Mouse (Mus musculus) midbrain, embryonic 14.5 days (tissue): ENCODE measurements around the gene Hist1h4j. TPM values are rescaled to one million over a fixed set of nuclear protein-coding genes. Genes with fewer than 3 reads are reported as not detected.
A peak's percentile ranks its signal among the peaks of the same experiment; 100 is the strongest.

Source experiments
- ATAC-seq: fragments of 200-750 bp; cut with Nextera tagmentation; 2 replicates; pipeline ENCODE4 v1.8.0; 2017; ENCODE audit warnings: moderate number of reproducible peaks, moderate library complexity; ENCODE audit not compliant: low FRiP score, low TSS enrichment
- DNase-seq: peaks from one replicate; pipeline ENCODE4 v3.0.0-alpha.2; 2015
- H3K27ac ChIP-seq: fragments of 300-500 bp; sonication (generic); replicated peaks from 2 replicates; pipeline ENCODE4 v1.5.1; 2014; ENCODE audit warnings: mild to moderate bottlenecking, low read depth, low read length, moderate library complexity
- H3K27me3 ChIP-seq: fragments of 300-500 bp; sonication (generic); 2 replicates; pipeline ENCODE4 v1.6.1; 2014; ENCODE audit warnings: low read length, control low read depth, mixed read lengths; ENCODE audit not compliant: control insufficient read depth, insufficient read depth
- H3K36me3 ChIP-seq: fragments of 300-500 bp; sonication (generic); 2 replicates; pipeline ENCODE4 v1.6.1; 2014; ENCODE audit warnings: low read length, control low read depth; ENCODE audit not compliant: control insufficient read depth, insufficient read depth
- H3K4me1 ChIP-seq: fragments of 300-500 bp; sonication (generic); 2 replicates; pipeline ENCODE4 v1.6.1; 2014; ENCODE audit warnings: mild to moderate bottlenecking, antibody characterized with exemption, low read length, control low read depth; ENCODE audit not compliant: control insufficient read depth, insufficient read depth
- H3K4me2 ChIP-seq: fragments of 300-500 bp; sonication (generic); 2 replicates; pipeline ENCODE4 v1.6.1; 2014; ENCODE audit warnings: mild to moderate bottlenecking, low read length, moderate library complexity
- H3K4me3 ChIP-seq: fragments of 300-500 bp; sonication (generic); replicated peaks from 2 replicates; pipeline ENCODE4 v1.5.1; 2014; ENCODE audit warnings: low read depth, low read length
- H3K9ac ChIP-seq: fragments of 300-500 bp; sonication (generic); replicated peaks from 2 replicates; pipeline ENCODE4 v1.6.1; 2014; ENCODE audit warnings: mild to moderate bottlenecking, low read length, moderate library complexity
- H3K9me3 ChIP-seq: fragments of 300-500 bp; sonication (generic); 2 replicates; pipeline ENCODE4 v1.6.1; 2016; ENCODE audit warnings: low read length, control low read depth, mixed read lengths; ENCODE audit not compliant: control insufficient read depth
- WGBS: fragments of 180-500 bp; shearing (Covaris S2); extraction: QIAGEN DNeasy Blood & Tissue Kit; methylation state at CpG from one replicate; pipeline ENCODE4 v1.1.7; 2014; 5-methylcytosine and 5-hydroxymethylcytosine counted together
- polyA plus RNA-seq: library from polyadenylated mRNA; unstranded; fragments of >200 nt; fragmentation: Nextera tagmentation; extraction: Ambion mirVana; gene quantifications from 2 replicates; pipeline ENCODE4 v1.2.1, GENCODE M21; 2014

Hist1h4j gene
- polyA plus RNA-seq, 1 experiment from 2014 or later: 0.66 TPM

DNA sequence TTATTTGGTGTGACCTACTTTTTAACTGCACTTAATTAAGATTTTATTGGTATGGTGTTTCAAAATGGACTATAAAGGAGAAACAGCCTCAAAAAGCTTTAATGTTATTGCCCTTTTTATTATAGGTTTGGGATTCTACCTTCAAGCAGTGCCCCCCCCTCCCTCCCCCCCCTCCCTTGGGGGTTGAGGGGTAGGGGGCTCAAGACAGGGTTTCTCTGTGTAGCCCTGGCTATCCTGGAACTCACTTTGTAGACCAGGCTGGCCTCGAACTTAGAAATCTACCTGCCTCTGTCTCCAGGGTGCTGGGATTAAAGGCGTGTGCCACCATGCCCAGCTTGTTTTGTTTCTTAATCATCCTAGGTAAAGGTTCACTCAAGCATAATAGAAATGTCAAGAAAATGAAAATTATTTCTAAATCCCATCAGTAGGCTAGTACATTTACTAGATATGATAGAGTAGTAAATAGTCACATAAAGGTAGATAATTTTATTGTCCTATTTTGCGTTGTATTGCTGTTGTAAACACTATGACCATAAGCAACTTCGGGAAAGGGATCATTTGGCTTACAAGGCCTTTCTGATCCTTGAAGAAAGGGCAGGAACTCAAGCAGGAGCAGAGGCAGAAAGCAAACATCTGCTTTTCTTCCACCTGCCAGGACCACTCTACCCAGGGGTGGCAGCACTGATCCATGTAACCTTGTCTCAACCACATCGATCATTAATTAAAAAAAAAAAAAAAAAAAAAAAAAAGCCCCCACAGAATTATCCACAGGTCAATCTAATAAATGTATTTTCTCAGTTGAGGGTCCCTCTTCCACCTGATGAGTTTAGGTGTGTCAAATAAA lies 11.6 kb upstream of the Hist1h4j start:
- no peak overlapping the region for H3K27ac ChIP-seq
- 22% methylated on average over 5 of the region's 5 CpGs for WGBS

DNA sequence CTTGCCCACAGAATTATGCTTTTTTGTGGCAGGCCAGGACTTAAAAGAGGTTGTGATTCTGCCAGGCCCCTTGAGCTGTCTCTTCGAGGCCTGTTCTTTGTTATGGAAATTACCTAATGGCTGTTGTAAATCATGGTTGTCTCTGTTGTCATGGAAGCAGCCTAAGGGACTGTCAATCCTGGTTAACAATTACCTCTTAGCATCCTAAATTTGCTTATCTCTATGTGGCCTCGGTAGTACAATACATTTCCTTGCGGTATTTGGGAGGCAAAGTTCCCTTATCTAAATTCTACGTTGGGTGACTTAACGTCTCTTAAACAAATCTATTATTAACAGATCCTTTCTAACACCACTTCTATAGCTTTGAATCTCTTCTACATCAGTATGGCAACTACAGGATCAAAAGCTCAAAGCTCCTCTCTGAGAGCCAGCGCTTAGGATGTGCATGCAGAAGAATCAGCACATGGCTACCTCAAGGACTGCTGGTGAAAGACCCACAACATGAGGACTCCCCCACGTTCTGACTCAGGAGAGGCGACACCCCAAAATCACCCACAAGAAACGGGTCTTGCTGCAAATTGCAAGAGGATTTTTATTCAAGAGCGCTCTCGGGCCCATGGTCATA lies 6.8 kb upstream of the Hist1h4j start:
- WGBS: 25% methylated on average over 11 of the region's 11 CpGs
- Histone ChIP-seq H3K27ac (peak overlapping the region; percentile 52), H3K4me1 (peaks cover 12% of the 10 kb centered on the region; the same call in 1 of the 2 replicates), H3K36me3 (no peaks in the 10 kb centered on the region), H3K4me3 (no peak overlapping the region), H3K9ac (no peak overlapping the region), H3K4me2 (peak overlapping the region; percentile 15; the same call in 1 of the 2 replicates), H3K27me3 (no peaks in the 10 kb centered on the region), H3K9me3 (no peaks in the 10 kb centered on the region)
- DNase-seq (peak; percentile 69), ATAC-seq (peak; percentile 75)

More for the DNA sequence above, 11.6 kb upstream of the Hist1h4j start:
- H3K27me3 ChIP-seq: no peaks in the 10 kb centered on the region
- H3K9ac ChIP-seq: no peak overlapping the region
- H3K36me3 ChIP-seq: no peaks in the 10 kb centered on the region
- ATAC-seq (no peak), DNase-seq (no peak)
- H3K9me3 ChIP-seq: no peaks in the 10 kb centered on the region
- peaks cover 26% of the 10 kb centered on the region for H3K4me1 ChIP-seq
- H3K4me3 ChIP-seq: no peak overlapping the region
- peak overlapping the region; percentile 64; the same call in 1 of the 2 replicates for H3K4me2 ChIP-seq

DNA sequence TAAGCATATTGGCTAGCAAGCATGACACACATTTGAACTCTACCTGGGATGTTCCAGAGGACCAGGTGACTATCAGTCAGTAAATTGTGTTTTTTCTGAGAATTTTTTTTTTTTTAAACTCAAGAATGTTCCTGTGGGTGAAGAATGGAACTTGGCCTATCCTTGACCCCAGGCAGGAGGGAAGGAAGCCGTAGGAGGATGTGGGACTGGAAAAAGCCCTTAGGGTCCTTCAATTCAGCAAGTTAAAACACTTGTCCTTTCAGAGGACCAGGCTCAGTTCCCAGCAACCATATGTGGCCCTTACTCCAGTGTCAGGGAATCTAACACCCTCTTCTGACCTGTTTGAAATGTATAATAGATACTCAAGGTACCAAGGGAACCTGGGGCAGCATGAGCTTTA lies 5.3 kb upstream of the Hist1h4j start:
- Histone ChIP-seq H3K9ac (no peak overlapping the region), H3K9me3 (no peaks in the 10 kb centered on the region), H3K27ac (no peak overlapping the region), H3K4me3 (no peak overlapping the region), H3K27me3 (no peaks in the 10 kb centered on the region), H3K4me1 (peaks cover 12% of the 10 kb centered on the region; the same call in 1 of the 2 replicates), H3K36me3 (no peaks in the 10 kb centered on the region), H3K4me2 (no peak overlapping the region)
- 81% methylated on average over 1 of the region's 1 CpGs for WGBS
- ATAC-seq (no peak), DNase-seq (no peak)

DNA sequence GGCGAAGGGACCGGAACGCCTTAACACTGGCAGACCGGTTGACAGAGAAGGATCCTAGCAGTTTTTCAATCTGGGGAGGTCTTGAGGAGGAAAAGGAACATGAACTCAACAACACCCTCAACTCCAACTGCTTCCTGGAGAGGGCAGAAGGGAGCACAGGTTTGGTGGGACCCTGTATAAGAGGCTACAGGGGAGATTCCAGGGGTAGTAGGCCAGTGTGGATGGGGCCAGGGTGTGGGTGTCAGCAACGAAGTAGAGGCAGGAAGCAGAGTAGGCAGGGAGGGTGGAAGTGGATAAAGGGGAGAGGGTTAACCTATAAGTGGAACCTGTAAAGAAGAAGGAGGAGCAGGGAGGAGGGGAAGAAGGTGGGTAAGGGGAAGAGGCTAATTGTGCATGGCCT lies 1.4 kb upstream of the Hist1h4j start:
- H3K4me3 ChIP-seq: no peak overlapping the region
- H3K4me2 ChIP-seq: 0 out of 2 replicates have a peak overlapping the region, but pooled peaks have one; percentile 73
- no peaks in the 10 kb centered on the region for H3K9me3 ChIP-seq
- ATAC-seq (peak; percentile 9; the same call in 1 of the 2 replicates), DNase-seq (no peak)
- peaks cover 14% of the 10 kb centered on the region; the same call in 1 of the 2 replicates for H3K4me1 ChIP-seq
- H3K36me3 ChIP-seq: no peaks in the 10 kb centered on the region
- H3K27me3 ChIP-seq: no peaks in the 10 kb centered on the region
- H3K27ac ChIP-seq: peak overlapping the region; percentile 97
- H3K9ac ChIP-seq: no peak overlapping the region
- WGBS: 62% methylated on average over 5 of the region's 5 CpGs

DNA sequence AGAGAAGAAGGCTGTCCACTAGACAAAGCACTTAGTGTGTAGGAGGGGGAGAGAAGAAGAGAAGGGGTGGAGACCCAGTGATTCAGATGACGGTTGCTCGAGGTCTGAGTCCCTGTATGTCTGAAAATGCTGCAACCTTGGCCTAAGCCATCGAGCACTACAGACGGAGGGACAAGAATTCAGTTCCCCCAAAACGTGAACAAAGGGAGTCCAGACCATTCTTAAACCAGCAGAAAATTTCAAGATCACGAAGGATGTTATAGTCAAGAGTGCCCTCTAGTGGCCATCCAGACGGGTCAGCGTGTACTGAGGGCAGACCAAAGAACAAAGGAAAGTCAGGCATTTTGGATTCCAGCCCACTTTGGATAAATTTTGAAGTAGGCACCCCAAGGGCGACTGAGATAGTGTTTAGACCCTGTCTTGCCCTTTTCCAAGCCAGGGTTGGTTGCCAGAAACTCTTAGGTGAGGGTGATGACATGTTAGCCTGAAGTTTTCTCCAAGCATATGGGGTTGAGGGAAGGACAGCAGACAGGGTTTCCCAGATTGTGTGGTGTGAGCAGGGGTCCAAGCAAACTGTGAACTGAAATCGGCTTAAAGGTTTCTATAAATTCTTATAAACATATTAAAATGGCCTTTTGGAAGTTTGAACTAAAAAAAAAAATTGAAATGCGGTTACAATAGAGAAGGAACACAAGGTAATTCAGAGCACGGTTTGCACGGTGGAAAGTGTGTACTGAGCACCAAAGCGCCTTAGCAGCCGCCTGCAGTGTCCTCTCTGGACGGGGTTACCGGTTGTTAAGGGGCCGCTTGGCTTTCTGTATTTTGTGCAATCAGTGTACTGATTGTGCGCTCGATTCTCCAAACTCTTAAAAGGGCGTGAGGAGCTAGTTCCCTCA lies 606 bp upstream of the Hist1h4j start:
- H3K9ac ChIP-seq: peak overlapping the region; percentile 69
- peak overlapping the region; percentile 97 for H3K27ac ChIP-seq
- H3K4me3 ChIP-seq: peak overlapping the region; percentile 50
- no peaks in the 10 kb centered on the region for H3K9me3 ChIP-seq
- peak overlapping the region; percentile 73 for H3K4me2 ChIP-seq
- H3K36me3 ChIP-seq: no peaks in the 10 kb centered on the region
- H3K4me1 ChIP-seq: peaks cover 14% of the 10 kb centered on the region; the same call in 1 of the 2 replicates
- H3K27me3 ChIP-seq: no peaks in the 10 kb centered on the region
- peak; percentile 96 for DNase-seq
- peak; percentile 83 for ATAC-seq
- under 1% methylated on average over 21 of the region's 21 CpGs for WGBS

DNA sequence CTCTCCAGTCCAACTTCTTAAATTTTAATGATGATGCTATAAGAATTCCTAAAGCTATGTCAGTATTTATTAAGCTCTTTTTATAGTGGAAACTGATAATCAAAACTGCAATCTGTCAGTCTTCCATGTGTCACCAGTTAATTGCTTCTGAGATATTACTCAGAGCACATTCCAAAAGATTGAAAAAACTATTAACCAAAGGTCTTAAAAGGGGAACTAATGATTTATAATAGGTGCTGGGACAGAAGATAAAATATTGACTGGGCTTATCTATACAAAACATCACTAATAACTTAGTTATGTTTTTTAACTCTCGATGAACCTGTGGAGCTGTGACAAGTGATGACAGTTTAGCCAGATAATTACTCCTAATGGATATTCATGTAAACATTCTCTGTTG lies 10.1 kb downstream of the Hist1h4j start:
- no peaks in the 10 kb centered on the region for H3K27me3 ChIP-seq
- H3K4me1 ChIP-seq: peaks cover 19% of the 10 kb centered on the region
- 94% methylated on average over 1 of the region's 1 CpGs for WGBS
- no peak overlapping the region for H3K4me2 ChIP-seq
- no peak overlapping the region for H3K4me3 ChIP-seq
- H3K9ac ChIP-seq: no peak overlapping the region
- DNase-seq: no peak
- ATAC-seq: no peak
- no peak overlapping the region for H3K27ac ChIP-seq
- H3K9me3 ChIP-seq: no peaks in the 10 kb centered on the region
- no peaks in the 10 kb centered on the region for H3K36me3 ChIP-seq

DNA sequence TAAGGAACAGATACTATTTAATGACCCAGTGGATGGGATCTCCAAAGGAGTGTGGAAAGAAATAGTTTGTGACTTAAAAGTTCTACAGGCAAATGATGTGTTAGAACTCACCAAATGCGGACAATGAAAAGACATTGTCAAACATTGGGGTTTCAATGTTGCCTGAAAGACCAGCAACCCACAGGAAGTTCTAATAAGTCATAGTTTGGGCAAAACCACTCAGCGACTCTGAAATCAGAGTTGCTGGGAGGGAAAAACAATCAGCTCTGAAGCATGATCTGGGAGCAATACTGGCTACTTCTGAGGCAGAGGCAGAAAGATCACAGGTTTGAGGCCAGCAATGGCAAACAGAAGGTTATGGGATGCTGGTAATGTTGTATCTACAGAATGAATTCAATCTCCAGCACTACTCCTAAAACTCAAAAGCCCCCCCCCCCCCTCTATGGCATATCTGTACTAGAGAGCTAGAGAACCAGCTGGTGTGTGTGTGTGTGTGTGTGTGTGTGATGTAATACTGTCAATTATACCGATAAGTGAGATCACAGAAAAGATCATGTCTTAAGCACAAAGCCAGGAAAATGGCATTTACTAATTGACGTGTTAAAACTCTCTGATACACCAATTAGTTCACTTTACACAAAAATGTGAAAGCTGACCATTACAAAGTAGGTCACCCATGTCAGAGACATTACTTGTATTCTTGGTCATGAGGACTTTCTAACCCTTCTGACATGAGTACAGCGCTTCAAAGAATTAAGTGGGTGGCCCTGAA lies 14.7 kb downstream of the Hist1h4j start:
- Histone ChIP-seq H3K27ac (peak overlapping the region; percentile 82), H3K4me2 (peak overlapping the region; percentile 74), H3K9me3 (no peaks in the 10 kb centered on the region), H3K27me3 (no peaks in the 10 kb centered on the region), H3K9ac (peak overlapping the region; percentile 64), H3K4me3 (peak overlapping the region; percentile 53), H3K4me1 (peaks cover 28% of the 10 kb centered on the region), H3K36me3 (no peaks in the 10 kb centered on the region)
- ATAC-seq: no peak
- peak; percentile 56 for DNase-seq
- 3% methylated on average over 5 of the region's 5 CpGs for WGBS
